Mouse (Mus musculus) thymus, adult 2 months (tissue): ENCODE results near the gene BC030867.

ENCODE experiments used
- CTCF ChIP-seq: fragments of 200-500 bp; IDR thresholded peaks from 2 replicates; pipeline ENCODE4 v1.5.1; 2012; ENCODE audit warnings: mild to moderate bottlenecking, control low read depth, low read length, moderate library complexity, borderline replicate concordance; ENCODE audit not compliant: control insufficient read depth, poor library complexity, insufficient read depth; ENCODE audit errors: extremely low read depth
- POLR2A ChIP-seq: fragments of 200-500 bp; IDR thresholded peaks from 2 replicates; pipeline ENCODE4 v1.6.1; 2012; ENCODE audit warnings: mild to moderate bottlenecking, low read length, control low read depth, moderate library complexity; ENCODE audit not compliant: control insufficient read depth, poor library complexity, insufficient read depth; ENCODE audit errors: extremely low read depth

- TF ChIP-seq CTCF (no peak), POLR2A (no peak)
Observed at GRCm38 (mm10) chr11:102214430-102215156, 34.1 kb upstream of the BC030867 start.
